Mouse (Mus musculus): ENCODE data around the gene Tnp2.

Tnp2 gene

DNA sequence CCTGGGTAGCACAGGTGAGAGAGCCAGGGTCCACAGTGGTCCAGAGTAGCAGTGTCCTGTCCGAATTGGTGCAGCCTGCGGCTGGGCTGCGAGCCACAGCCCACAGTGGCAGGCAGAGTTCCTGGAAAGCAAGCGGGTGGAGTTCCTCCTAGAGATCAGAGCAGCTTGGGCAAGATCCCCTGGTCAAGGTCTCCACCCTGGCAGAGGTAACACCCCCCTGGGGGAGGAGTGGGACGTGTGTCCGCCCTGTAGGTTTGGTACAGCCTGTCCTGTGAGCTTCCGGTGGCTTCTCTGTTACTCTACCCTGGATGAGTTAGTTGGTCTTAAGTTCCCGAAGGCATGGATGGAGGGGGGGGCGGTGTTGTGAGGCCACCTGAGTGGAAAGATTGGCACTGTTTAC is 19.6 kb downstream of the Tnp2 start:
- DNase-seq (ENCODE audit: low spot score in 2 of 2) = no peak

DNA sequence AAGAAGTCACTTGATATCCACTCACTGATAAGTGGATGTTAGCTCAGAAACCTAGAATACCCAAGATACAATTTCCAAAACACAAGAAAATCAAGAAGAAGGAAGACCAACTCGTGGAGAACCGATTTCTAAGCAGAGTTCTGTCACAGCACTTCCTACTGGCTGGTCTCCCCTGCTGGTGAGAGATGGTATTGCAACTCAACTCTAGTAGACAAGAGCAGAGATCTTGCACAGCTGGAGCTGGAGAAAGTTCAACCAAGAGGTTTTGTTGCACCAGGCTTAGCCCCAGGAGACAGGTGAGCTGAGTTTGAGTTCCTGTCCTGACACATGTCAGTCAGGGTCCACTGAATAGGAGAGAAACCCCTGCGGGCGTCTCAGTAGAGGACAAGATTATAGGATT is 21.3 kb downstream of the Tnp2 start:
- DNase-seq (ENCODE audit: low spot score in 2 of 2) = peak in 1 of 2 experiments; percentile 74

- no peak for DNase-seq (ENCODE audit: low spot score in 2 of 2)
Measured at GRCm38 (mm10) chr16:10764323-10764722, 24.1 kb downstream of the Tnp2 start.

DNA sequence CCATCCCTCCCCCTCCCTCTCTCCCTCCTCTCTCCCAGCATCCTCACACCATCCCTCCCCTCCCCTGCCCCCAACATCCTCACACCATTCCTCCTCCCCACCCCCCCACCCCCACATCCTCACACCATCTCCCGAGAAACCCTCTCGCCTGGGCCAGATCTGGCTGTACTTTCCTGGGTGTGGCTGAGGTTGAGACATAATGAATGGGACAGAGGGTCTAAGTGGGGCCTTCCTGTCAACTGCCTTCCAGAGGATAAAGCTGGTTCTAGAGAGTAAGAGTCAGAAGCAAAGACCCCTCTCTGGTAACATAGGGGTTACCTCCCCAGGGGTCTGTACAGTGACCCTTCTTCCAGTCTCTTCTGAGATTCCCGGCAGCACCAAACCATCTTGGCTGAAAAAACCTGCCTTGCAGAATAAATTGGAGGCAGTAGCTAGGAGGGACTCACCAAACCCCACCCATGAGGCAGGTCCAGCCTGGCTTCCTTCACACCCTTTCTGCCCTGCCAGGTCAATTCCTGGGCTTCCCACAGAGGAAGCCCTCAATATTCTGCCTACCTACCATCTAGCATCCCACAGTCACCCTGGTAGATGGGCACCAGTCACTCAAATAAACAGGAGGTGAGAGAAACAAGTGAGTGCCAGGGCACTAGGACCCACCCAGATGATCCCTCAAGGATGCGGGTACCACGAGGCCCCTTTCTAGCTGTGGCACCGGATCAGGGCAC is 24.8 kb downstream of the Tnp2 start:
- no peak for DNase-seq (ENCODE audit: low spot score in 2 of 2)

DNA sequence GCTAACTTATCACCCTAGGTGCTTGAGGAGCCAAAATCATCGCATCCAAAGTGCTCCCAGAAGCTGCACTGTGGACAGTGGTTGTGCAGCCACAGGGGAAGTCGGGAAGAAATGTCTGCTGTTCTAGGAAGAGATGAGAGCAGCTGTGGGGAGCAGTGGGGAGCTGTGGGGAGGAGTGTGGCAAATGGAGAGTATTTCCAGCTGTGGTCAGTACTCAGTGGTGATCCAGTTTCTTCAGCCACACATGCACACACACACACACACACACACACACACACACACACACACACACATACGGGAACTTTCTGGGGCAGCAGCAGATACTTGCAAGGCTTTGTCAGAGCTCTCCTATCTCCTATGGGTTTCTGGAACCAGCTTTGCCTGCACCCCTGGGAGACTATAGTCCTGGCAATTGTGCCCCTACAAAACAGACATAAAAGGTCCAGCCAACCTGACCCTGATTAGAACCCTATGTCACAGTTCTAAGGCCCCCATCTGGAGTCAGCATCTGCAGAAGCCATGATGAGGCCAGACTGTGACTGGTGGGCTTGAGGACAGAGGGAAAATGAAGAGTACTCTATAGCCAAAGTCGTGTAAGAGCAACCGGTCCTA is 25.8 kb downstream of the Tnp2 start:
- no peak for DNase-seq (ENCODE audit: low spot score in 2 of 2)

DNA sequence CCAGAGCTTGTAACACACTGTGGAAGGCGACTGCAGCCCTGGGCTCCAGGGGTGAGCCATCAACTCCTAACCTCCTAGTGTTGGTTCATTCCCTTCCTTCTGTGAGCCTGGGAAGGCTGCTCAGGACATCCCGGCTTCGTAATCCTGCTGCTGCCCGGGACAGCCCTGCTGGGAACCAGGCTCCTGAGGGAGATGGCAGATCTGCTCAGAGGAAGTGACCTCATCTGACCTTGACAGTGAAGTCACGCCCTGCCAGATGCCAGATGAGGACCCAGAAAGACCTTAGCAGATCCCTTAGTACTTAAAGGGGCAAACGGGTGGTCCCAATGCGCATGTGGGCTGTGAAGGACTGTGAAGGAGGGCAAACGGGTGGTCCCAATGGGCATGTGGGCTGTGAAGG is 27.3 kb downstream of the Tnp2 start:
- DNase-seq (ENCODE audit: low spot score in 2 of 2) = no peak

DNA sequence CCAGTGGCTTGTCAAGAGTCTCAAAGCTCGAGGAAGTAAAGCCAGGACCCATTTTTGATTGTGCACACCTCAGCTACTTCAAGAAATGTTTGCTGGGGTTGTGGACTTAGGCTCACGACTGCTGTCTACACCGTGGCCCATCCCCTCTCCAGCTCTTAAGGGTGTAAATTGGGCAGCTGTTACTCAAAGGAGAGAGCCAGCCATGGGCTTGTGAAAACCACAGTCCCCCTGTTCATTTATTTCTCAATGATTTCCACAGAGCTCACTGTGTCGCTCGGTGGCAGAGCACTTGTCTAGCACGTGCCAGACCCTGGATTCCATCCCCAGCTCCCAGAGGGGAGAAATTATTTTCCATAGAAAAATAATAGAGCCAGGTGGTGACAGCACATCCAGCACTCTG is 32.3 kb downstream of the Tnp2 start:
- no peak for DNase-seq (ENCODE audit: low spot score in 2 of 2)

DNA sequence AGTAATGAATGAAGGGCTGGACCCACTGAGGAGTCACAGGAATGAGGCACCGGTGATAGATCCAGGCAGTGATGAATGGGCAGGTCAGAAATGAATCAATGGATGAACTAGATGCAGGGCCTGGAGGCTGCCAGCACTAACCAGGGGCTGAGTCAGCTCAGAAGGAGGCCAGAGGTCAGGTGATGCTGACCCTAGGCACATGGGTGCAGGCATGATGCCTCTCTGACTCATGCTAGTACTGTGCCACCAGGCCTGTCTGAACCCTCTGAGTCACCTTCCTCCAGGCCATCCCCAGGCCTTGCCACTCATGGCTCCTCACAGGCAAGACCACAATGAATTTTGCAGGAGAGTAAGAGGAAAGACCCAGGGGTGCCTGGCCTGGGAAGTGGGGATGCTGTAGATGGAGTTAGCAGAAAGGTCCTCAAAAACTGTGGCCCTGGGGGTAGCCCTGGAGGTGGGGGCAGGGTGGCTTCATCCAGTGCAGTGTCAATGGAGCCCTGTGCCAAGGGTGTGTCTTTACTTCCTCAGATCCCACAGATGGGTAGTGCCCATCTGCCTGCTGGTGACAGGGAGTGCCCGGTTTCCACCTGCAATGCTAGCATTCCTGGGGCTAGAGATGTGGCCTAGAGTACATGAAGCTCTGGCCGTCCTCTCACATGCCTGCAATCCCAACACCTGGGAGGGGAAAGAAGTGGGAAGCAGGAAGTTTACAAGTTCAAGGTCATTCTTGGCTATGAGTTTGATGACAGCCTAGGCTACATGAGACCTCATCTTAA is 33.8 kb downstream of the Tnp2 start:
- no peak for DNase-seq (ENCODE audit: low spot score in 2 of 2)

DNA sequence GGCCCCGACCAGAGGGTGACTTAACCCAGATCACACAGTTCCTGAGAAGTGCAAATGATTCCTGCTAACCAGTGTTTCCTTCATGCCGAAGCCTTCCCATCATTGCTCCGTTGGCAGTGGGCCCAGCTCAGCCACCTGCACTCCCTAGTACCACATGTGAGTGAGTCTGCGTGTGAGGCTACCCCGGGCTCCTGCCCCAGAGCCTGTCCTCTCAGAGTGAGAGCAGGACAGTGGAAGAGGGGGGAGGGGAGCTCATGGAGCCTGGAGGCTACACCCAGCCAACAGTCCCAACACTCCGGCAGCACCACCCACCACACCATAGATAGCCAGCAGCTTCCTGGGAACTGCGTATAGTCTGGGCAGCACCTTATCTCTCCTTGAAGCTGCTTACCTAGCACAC is 38.6 kb downstream of the Tnp2 start:
- DNase-seq (ENCODE audit: low spot score in 2 of 2) = peak in 1 of 2 experiments; percentile 26

DNA sequence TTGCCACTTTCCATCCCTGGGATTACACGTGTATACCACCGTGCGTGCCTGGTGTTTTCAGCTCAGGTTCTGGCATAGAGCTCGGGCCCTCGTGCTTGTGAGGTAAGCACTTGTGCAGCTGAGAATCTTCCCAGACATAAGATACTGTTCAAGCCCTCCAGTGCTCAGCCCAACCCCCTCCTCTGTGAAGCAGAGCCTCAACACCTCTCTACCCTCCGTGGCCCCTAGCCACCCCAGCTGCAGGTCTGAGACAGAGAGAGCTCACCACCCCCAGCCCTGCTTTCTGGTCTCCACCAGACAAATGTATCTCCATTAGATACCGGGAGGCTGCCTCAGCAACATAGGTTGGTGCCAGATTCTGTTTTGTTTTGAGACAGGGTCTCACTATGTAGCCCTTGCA is 39.2 kb downstream of the Tnp2 start:
- DNase-seq (ENCODE audit: low spot score in 2 of 2) = no peak

DNA sequence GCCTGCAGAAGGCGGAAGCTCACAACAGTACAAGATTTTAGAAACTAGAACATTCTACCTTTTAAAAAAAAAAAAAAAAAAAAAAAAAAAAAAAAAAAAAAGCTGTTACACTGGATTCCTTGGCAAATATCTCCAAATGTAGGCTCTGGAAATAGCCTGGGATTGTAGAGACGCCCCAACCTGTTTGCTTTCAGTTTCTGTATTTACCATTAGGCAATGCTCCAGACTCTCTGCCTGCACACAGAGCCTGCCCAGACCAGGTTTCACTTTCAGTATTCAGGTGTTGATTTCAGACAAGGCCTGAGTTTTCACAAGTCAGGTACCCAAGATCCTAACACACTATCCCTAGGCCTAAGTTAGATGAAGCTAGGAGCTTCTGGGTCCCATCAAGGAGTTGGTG is 47.4 kb downstream of the Tnp2 start:
- no peak for DNase-seq (ENCODE audit: low spot score in 2 of 2)

DNA sequence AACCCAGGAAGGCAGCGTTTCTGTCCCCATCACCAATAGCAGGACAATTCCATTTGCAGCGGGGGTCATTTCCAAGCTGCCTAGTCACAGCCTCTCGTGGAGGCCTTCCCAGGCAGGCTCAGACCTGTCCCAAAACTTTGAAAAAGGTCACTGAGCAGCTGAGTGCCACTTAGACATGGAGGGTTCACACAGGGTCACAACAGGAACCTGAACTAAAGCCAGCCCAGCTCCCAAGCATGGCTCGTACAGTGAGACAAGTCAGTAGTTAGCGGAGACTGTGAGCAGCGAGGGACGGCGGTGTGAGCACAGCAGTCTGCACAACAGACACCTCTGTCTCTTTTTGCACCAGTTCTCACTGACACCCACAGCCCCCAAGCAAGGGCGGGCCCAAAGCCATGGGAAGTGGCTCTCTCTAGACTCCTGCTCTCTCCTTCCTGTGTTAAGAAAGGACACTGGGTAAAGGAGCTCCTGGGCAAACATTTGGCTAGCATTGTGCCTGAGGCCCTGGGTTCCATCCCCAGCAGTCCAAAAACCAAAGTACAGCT is 48.5 kb downstream of the Tnp2 start:
- DNase-seq (ENCODE audit: low spot score in 2 of 2) = no peak

DNA sequence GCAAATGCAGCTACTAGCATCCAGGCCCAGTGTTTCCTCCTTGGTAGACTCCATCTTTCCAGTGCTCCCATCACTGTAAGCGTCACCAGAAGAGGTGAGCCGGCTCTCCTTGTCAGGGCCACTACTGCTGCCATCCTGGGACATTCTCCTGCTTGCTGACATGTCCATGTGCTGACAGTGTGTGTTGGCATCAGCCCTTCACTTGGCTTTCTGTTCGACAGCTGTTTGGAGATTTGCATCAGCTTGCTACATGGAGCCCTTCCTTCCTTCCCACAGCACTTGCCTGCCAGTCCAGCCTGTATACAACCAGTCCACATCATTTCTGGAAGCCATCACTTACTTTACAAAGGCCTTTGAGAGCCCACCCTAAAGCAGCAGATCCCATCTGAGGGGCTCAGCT is 49.6 kb downstream of the Tnp2 start:
- DNase-seq (ENCODE audit: low spot score in 2 of 2) = no peak

All from left cerebral cortex, adult 9 months (tissue).